Comparison of ENCODE assay signal across 8 mouse cellular contexts in genomic region chr1:43358191-43358590, GRCm38 (mm10).
DNase-seq lines count a peak whose midpoint lies in the region; ATAC-seq and TF ChIP-seq lines count a peak whose summit lies in the region.

No protein-coding gene starts in this region.

- no peaks in the 10 kb centered on the region for H3K36me3 ChIP-seq in heart, embryonic 12.5 days
- no peaks in the 10 kb centered on the region for H3K36me3 ChIP-seq in hindbrain, embryonic 11.5 days (ENCODE audit: control insufficient read depth, insufficient read depth, low read length)
- no peaks in the 10 kb centered on the region for H3K36me3 ChIP-seq in midbrain, postnatal 0 days (ENCODE audit: insufficient read depth, low read length)

- 42% methylated on average over 6 of the region's 6 CpGs for WGBS in heart, embryonic 12.5 days
- 28% methylated on average over 6 of the region's 6 CpGs for WGBS in hindbrain, embryonic 11.5 days
- 46% methylated on average over 6 of the region's 6 CpGs for WGBS in midbrain, postnatal 0 days

- intact Hi-C loops in heart, postnatal 25 days (cut with DNase I) = no loop called here

- DNase-seq in heart, postnatal 25 days (ENCODE audit: low spot score) = no peak
- peak; percentile 34 to 82 for DNase-seq in cerebellum, postnatal 4 days (ENCODE audit: low spot score in 2 of 2)
- peak; percentile 76 for DNase-seq in hindbrain, embryonic 11.5 days (ENCODE audit: low spot score)
- peak; percentile 8 to 31 for DNase-seq in left cerebral cortex, adult 9 months (ENCODE audit: low spot score in 2 of 2)
- DNase-seq in midbrain, postnatal 0 days (ENCODE audit: low spot score) = peak; percentile 88
- DNase-seq in spleen, postnatal 14 days (ENCODE audit: low spot score in 2 of 2) = peak; percentile 19 to 24
- no peak for DNase-seq in thymus, postnatal 4 days

- peak; percentile 36; the same call in 1 of the 2 replicates for ATAC-seq in heart, embryonic 12.5 days (ENCODE audit: insufficient number of reproducible peaks, low FRiP score)
- peak; percentile 84 for ATAC-seq in hindbrain, embryonic 11.5 days (ENCODE audit: low FRiP score)
- peak; percentile 55; the same call in 1 of the 2 replicates for ATAC-seq in midbrain, postnatal 0 days (ENCODE audit: low FRiP score)

- H3K27ac ChIP-seq in heart, embryonic 12.5 days (ENCODE audit: poor library complexity, severe bottlenecking) = peak overlapping the region; percentile 45; the same call in 1 of the 2 replicates
- H3K27ac ChIP-seq in hindbrain, embryonic 11.5 days (ENCODE audit: low read depth, low read length) = no peak overlapping the region
- no peak overlapping the region for H3K27ac ChIP-seq in midbrain, postnatal 0 days (ENCODE audit: low read depth, low read length)

- no peaks in the 10 kb centered on the region for H3K9me3 ChIP-seq in heart, embryonic 12.5 days (replicated peaks)
- H3K9me3 ChIP-seq in hindbrain, embryonic 11.5 days (ENCODE audit: control insufficient read depth, low read length) = no peaks in the 10 kb centered on the region
- no peaks in the 10 kb centered on the region for H3K9me3 ChIP-seq in midbrain, postnatal 0 days (ENCODE audit: low read length)

- TF ChIP-seq CTCF in midbrain, postnatal 0 days (IDR thresholded peaks at IDR 0.05) = no peak

- no peak overlapping the region for H3K9ac ChIP-seq in heart, embryonic 12.5 days
- H3K9ac ChIP-seq in hindbrain, embryonic 11.5 days (ENCODE audit: low read depth, low read length) = no peak overlapping the region
- no peak overlapping the region for H3K9ac ChIP-seq in midbrain, postnatal 0 days (replicated peaks; ENCODE audit: low read length, poor library complexity, severe bottlenecking)

- peaks cover 23% of the 10 kb centered on the region for H3K4me1 ChIP-seq in heart, embryonic 12.5 days (replicated peaks)
- H3K4me1 ChIP-seq in hindbrain, embryonic 11.5 days (replicated peaks; ENCODE audit: control insufficient read depth, insufficient read depth, low read length) = peaks cover 4% of the 10 kb centered on the region; the same call in 1 of the 2 replicates
- H3K4me1 ChIP-seq in midbrain, postnatal 0 days (ENCODE audit: insufficient read depth, low read length) = no peaks in the 10 kb centered on the region

- no peak overlapping the region for H3K4me2 ChIP-seq in heart, embryonic 12.5 days
- no peak overlapping the region for H3K4me2 ChIP-seq in hindbrain, embryonic 11.5 days (replicated peaks; ENCODE audit: low read depth, low read length)
- no peak overlapping the region for H3K4me2 ChIP-seq in midbrain, postnatal 0 days (ENCODE audit: low read depth, low read length, poor library complexity, severe bottlenecking)

- H3K4me3 ChIP-seq in heart, embryonic 12.5 days = no peak overlapping the region
- no peak overlapping the region for H3K4me3 ChIP-seq in hindbrain, embryonic 11.5 days (ENCODE audit: low read depth, low read length)
- H3K4me3 ChIP-seq in midbrain, postnatal 0 days (ENCODE audit: low read depth, low read length) = no peak overlapping the region

- H3K27me3 ChIP-seq in heart, embryonic 12.5 days (replicated peaks) = no peaks in the 10 kb centered on the region
- no peaks in the 10 kb centered on the region for H3K27me3 ChIP-seq in hindbrain, embryonic 11.5 days (ENCODE audit: control insufficient read depth, insufficient read depth, low read length)
- H3K27me3 ChIP-seq in midbrain, postnatal 0 days (ENCODE audit: insufficient read depth, low read length) = no peaks in the 10 kb centered on the region

Comparison
In these comparisons a context has a peak if more than half of its experiments do, and no peak if none do; other contexts are left out.
1. DNase-seq: peak in cerebellum, postnatal 4 days (2 of 2), hindbrain, embryonic 11.5 days (single experiment), left cerebral cortex, adult 9 months (2 of 2), midbrain, postnatal 0 days (single experiment) and spleen, postnatal 14 days (2 of 2); none in heart, postnatal 25 days (single experiment) and thymus, postnatal 4 days (single experiment).
2. Peak in every context shown above with its lines, with median percentiles within 50 percentile points of each other: ATAC-seq.